Mouse (Mus musculus) MEL-GATA-1-ER (cell line): ENCODE data around the gene Rbm10.

Source experiments
- DNase-seq: peaks from one replicate; pipeline ENCODE4 v3.0.0-alpha.2; 2012; ENCODE audit warnings: low read depth; ENCODE audit errors: extremely low read depth

The Rbm10 gene

DNA sequence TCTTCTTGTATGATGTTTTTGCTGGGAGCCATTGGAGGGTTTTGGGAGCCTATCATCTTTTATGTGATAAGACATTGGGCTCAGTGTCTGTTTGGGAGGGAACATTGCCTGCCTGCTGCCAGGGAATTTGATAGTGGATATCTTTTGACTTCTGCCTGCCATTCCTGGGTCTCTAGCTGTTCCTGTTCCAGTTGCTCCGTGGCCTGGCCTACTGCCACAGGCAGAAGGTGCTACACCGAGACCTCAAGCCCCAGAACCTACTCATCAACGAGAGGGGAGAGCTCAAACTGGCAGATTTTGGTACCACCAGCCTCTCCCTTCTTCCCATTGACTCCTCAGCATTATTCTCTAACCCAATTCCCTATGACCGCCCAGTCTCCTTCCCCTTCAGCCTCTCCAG lies 78.5 kb downstream of the Rbm10 start:
- no peak for DNase-seq
